Mouse (Mus musculus): ENCODE results near the gene Ubxn11. TPM values are rescaled to one million over a fixed set of nuclear protein-coding genes. Genes with fewer than 3 reads are reported as not detected.
A peak's percentile ranks its signal among the peaks of the same experiment; 100 is the strongest.

The Ubxn11 gene
- polyA plus RNA-seq, 1 experiment from 2014 or later = 8.3 TPM

- peaks cover 28% of the 10 kb centered on the region for H3K4me1 ChIP-seq (ENCODE audit: control insufficient read depth, insufficient read depth, low read length)
- H3K27ac ChIP-seq (ENCODE audit: low read length) = no peak overlapping the region
- no peaks in the 10 kb centered on the region for H3K9me3 ChIP-seq (ENCODE audit: control insufficient read depth, low read depth, low read length)
- ATAC-seq (ENCODE audit: insufficient number of reproducible peaks, insufficient read depth, low FRiP score, low read depth) = no peak
- no peak overlapping the region for H3K4me3 ChIP-seq (ENCODE audit: low read depth, low read length)
- no peaks in the 10 kb centered on the region for H3K27me3 ChIP-seq (ENCODE audit: control insufficient read depth, insufficient read depth, low read length)
- 86% methylated on average over 21 of the region's 21 CpGs for WGBS
- no peak overlapping the region for H3K9ac ChIP-seq (replicated peaks; ENCODE audit: low read depth, low read length)
- H3K4me2 ChIP-seq (replicated peaks; ENCODE audit: low read depth, low read length) = 0 out of 2 replicates have a peak overlapping the region, but pooled peaks have one; percentile 75
- H3K36me3 ChIP-seq (ENCODE audit: control insufficient read depth, insufficient read depth, low read length) = no peaks in the 10 kb centered on the region
Measured at GRCm38 (mm10) chr4:134126300-134127120, 24.1 kb downstream of the Ubxn11 start.

DNA sequence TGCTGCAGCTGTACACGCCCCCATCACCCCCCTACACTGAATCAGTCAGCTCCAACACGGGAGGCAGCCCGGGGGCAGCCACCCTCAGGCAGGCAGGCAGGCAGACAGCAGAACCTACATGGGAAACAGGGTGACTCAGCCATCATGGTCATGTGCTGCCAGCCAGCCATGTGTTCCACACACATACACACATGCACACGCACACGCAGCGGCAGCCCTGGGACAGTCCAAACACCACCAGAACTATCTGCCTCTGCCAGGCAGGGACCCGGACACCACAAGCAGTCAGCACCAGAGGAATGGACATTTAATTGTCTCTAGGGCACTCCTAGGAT is 24.7 kb downstream of the Ubxn11 start:
- Histone ChIP-seq H3K9ac (replicated peaks; ENCODE audit: low read depth, low read length) (no peak overlapping the region), H3K9me3 (ENCODE audit: control insufficient read depth, low read depth, low read length) (no peaks in the 10 kb centered on the region), H3K4me2 (replicated peaks; ENCODE audit: low read depth, low read length) (peak overlapping the region; percentile 75; the same call in 1 of the 2 replicates), H3K36me3 (ENCODE audit: control insufficient read depth, insufficient read depth, low read length) (no peaks in the 10 kb centered on the region), H3K4me3 (ENCODE audit: low read depth, low read length) (peak overlapping the region; percentile 84; the same call in 1 of the 2 replicates), H3K27me3 (ENCODE audit: control insufficient read depth, insufficient read depth, low read length) (no peaks in the 10 kb centered on the region), H3K4me1 (ENCODE audit: control insufficient read depth, insufficient read depth, low read length) (peaks cover 28% of the 10 kb centered on the region), H3K27ac (ENCODE audit: low read length) (no peak overlapping the region)
- 84% methylated on average over 7 of the region's 7 CpGs for WGBS
- no peak for ATAC-seq (ENCODE audit: insufficient number of reproducible peaks, insufficient read depth, low FRiP score, low read depth)

DNA sequence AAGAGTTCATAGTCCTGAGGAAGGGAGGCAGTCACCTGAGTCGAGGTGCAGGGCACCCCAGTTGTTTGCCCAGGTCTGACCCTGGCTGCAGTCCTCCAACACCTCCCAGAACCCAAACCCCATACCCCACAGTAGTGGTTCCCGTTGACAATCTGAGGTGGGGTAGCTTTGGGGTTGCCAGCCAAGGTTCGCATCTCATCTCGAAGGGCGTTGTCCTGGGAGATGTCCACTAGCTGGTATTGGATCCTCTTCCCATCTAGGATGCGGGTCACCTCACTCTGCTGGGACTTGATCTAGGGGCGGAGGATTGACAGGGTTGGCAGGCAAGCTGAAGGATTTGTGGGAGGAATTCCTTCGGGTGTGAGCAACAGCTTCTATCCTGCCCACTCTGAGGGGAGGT is 25.4 kb downstream of the Ubxn11 start:
- WGBS = 52% methylated on average over 8 of the region's 8 CpGs
- peak overlapping the region; percentile 75 for H3K4me2 ChIP-seq (replicated peaks; ENCODE audit: low read depth, low read length)
- H3K9ac ChIP-seq (replicated peaks; ENCODE audit: low read depth, low read length) = peak overlapping the region; percentile 83
- peaks cover 28% of the 10 kb centered on the region for H3K4me1 ChIP-seq (ENCODE audit: control insufficient read depth, insufficient read depth, low read length)
- peak overlapping the region; percentile 84 for H3K4me3 ChIP-seq (ENCODE audit: low read depth, low read length)
- no peaks in the 10 kb centered on the region for H3K36me3 ChIP-seq (ENCODE audit: control insufficient read depth, insufficient read depth, low read length)
- H3K9me3 ChIP-seq (ENCODE audit: control insufficient read depth, low read depth, low read length) = no peaks in the 10 kb centered on the region
- no peaks in the 10 kb centered on the region for H3K27me3 ChIP-seq (ENCODE audit: control insufficient read depth, insufficient read depth, low read length)
- no peak for ATAC-seq (ENCODE audit: insufficient number of reproducible peaks, insufficient read depth, low FRiP score, low read depth)
- H3K27ac ChIP-seq (ENCODE audit: low read length) = peak overlapping the region; percentile 97; the same call in 1 of the 2 replicates

DNA sequence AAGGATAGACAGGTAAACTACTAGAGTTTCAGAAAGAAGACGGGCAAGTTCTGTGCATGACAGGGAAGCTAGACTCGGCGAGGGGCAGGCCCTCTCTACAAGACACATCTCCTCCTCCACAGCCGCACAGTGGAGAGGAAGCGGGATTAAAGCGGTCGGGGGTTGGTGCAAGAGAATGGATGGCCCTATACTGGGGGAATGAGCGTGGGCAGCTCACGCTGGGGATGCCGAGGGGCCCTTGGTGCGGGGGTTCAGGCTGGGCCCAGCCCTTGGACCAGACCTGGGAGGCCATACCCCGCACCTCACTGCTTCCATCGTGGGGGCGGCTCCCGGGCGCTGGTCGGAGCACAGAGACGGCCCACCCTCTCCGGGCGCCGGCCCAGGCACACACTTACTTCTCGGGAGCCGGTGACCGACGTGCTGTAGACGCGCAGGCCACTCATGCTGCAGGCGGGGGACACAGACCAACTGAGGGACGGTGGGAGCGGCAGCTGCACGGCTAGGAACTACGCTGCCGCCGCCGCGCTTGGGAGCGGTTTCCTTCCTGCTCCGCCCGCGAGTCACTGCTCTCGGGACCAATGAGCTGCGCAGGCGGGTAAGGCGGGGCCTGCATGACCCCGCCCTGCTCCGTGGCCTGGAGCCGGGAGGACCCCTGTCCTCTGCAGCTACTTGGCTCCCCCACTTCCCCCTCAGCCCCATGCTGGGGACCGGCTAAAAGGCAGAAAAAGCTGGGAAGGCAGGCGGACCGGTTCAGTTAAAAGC is 26.0 kb downstream of the Ubxn11 start, which contains the start of gene Sh3bgrl3:
Gene Sh3bgrl3, minus strand, starts transcription at position 569 of the 762 bp plus-strand sequence.
- Histone ChIP-seq H3K9me3 (ENCODE audit: control insufficient read depth, low read depth, low read length) (no peaks in the 10 kb centered on the region), H3K4me3 (ENCODE audit: low read depth, low read length) (peak within 1 kb of the TSS; percentile 84), H3K4me2 (replicated peaks; ENCODE audit: low read depth, low read length) (peak within 1 kb of the TSS; percentile 75), H3K27ac (ENCODE audit: low read length) (peak within 1 kb of the TSS; percentile 97), H3K27me3 (ENCODE audit: control insufficient read depth, insufficient read depth, low read length) (no peaks in the 10 kb centered on the region), H3K9ac (replicated peaks; ENCODE audit: low read depth, low read length) (peak within 1 kb of the TSS; percentile 83), H3K4me1 (ENCODE audit: control insufficient read depth, insufficient read depth, low read length) (peaks cover 28% of the 10 kb centered on the region), H3K36me3 (ENCODE audit: control insufficient read depth, insufficient read depth, low read length) (no peaks in the 10 kb centered on the region)
- under 1% methylated on average over 50 of the region's 50 CpGs for WGBS
- peak; percentile 91 for ATAC-seq (ENCODE audit: insufficient number of reproducible peaks, insufficient read depth, low FRiP score, low read depth)

DNA sequence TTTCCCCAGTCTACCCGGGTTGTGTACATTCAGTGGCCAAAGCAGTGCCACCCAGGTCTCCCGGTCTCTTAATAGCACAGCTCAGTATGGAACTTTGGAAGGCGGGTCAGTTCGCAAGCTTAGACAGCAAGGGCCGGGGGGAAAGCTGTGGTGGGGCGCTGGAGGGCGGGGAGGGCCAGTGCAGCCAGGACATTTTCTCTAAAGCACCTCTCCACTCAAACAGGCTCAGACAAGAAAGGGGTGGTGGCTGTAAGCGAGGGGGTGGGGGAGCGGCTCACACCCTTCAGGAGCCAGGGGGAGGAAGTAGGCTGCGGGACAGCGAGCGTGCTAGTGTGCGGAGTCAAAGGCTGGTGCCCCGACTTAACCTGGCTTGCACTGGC is 26.6 kb downstream of the Ubxn11 start:
- 2% methylated on average over 14 of the region's 14 CpGs for WGBS
- peak overlapping the region; percentile 97 for H3K27ac ChIP-seq (ENCODE audit: low read length)

GRCm38 (mm10) chr4:134129482-134129881 is 27.1 kb downstream of the Ubxn11 start:
- 39% methylated on average over 6 of the region's 6 CpGs for WGBS
- H3K9ac ChIP-seq (replicated peaks; ENCODE audit: low read depth, low read length) = no peak overlapping the region
- H3K4me2 ChIP-seq (replicated peaks; ENCODE audit: low read depth, low read length) = peak overlapping the region; percentile 75
- H3K4me3 ChIP-seq (ENCODE audit: low read depth, low read length) = peak overlapping the region; percentile 84; the same call in 1 of the 2 replicates
- ATAC-seq (ENCODE audit: insufficient number of reproducible peaks, insufficient read depth, low FRiP score, low read depth) = no peak
- peak overlapping the region; percentile 97 for H3K27ac ChIP-seq (ENCODE audit: low read length)
- no peaks in the 10 kb centered on the region for H3K36me3 ChIP-seq (ENCODE audit: control insufficient read depth, insufficient read depth, low read length)
- H3K9me3 ChIP-seq (ENCODE audit: control insufficient read depth, low read depth, low read length) = no peaks in the 10 kb centered on the region
- no peaks in the 10 kb centered on the region for H3K27me3 ChIP-seq (ENCODE audit: control insufficient read depth, insufficient read depth, low read length)
- peaks cover 28% of the 10 kb centered on the region for H3K4me1 ChIP-seq (ENCODE audit: control insufficient read depth, insufficient read depth, low read length)

More for the DNA sequence above, 26.6 kb downstream of the Ubxn11 start:
- peak overlapping the region; percentile 84 for H3K4me3 ChIP-seq (ENCODE audit: low read depth, low read length)
- peak overlapping the region; percentile 83 for H3K9ac ChIP-seq (replicated peaks; ENCODE audit: low read depth, low read length)
- no peaks in the 10 kb centered on the region for H3K9me3 ChIP-seq (ENCODE audit: control insufficient read depth, low read depth, low read length)
- H3K4me1 ChIP-seq (ENCODE audit: control insufficient read depth, insufficient read depth, low read length) = peaks cover 28% of the 10 kb centered on the region
- peak overlapping the region; percentile 75 for H3K4me2 ChIP-seq (replicated peaks; ENCODE audit: low read depth, low read length)
- no peaks in the 10 kb centered on the region for H3K36me3 ChIP-seq (ENCODE audit: control insufficient read depth, insufficient read depth, low read length)
- H3K27me3 ChIP-seq (ENCODE audit: control insufficient read depth, insufficient read depth, low read length) = no peaks in the 10 kb centered on the region
- peak; percentile 61 for ATAC-seq (ENCODE audit: insufficient number of reproducible peaks, insufficient read depth, low FRiP score, low read depth)

DNA sequence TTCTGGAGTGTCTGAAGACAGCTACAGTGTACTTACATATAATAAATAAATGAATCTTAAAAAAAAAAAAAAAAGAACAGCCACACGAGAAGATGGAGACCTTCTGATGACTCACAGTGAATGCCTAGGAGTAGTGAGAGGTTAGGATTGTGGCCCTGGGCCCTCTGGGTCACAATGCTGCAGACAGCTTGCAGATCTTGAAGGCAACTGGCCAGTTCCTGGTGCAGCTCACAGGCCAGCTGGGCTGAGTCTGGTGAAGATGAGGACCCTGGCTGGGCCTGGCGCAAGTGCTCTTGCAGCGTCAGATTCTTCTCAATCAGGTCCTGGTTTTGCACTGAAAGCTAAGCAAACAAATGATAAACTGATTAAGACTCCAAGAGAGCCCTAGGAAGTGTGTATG is 29.7 kb downstream of the Ubxn11 start:
- Histone ChIP-seq H3K4me1 (ENCODE audit: control insufficient read depth, insufficient read depth, low read length) (peaks cover 21% of the 10 kb centered on the region), H3K36me3 (ENCODE audit: control insufficient read depth, insufficient read depth, low read length) (no peaks in the 10 kb centered on the region), H3K27me3 (ENCODE audit: control insufficient read depth, insufficient read depth, low read length) (no peaks in the 10 kb centered on the region), H3K9ac (replicated peaks; ENCODE audit: low read depth, low read length) (no peak overlapping the region), H3K4me2 (replicated peaks; ENCODE audit: low read depth, low read length) (no peak overlapping the region), H3K27ac (ENCODE audit: low read length) (no peak overlapping the region), H3K9me3 (ENCODE audit: control insufficient read depth, low read depth, low read length) (no peaks in the 10 kb centered on the region), H3K4me3 (ENCODE audit: low read depth, low read length) (no peak overlapping the region)
- 62% methylated on average over 3 of the region's 3 CpGs for WGBS
- ATAC-seq (ENCODE audit: insufficient number of reproducible peaks, insufficient read depth, low FRiP score, low read depth) = no peak

- Histone ChIP-seq H3K4me3 (ENCODE audit: low read depth, low read length) (no peak overlapping the region), H3K9ac (replicated peaks; ENCODE audit: low read depth, low read length) (no peak overlapping the region), H3K4me1 (ENCODE audit: control insufficient read depth, insufficient read depth, low read length) (peaks cover 17% of the 10 kb centered on the region), H3K36me3 (ENCODE audit: control insufficient read depth, insufficient read depth, low read length) (no peaks in the 10 kb centered on the region), H3K9me3 (ENCODE audit: control insufficient read depth, low read depth, low read length) (no peaks in the 10 kb centered on the region), H3K27me3 (ENCODE audit: control insufficient read depth, insufficient read depth, low read length) (no peaks in the 10 kb centered on the region), H3K4me2 (replicated peaks; ENCODE audit: low read depth, low read length) (no peak overlapping the region), H3K27ac (ENCODE audit: low read length) (no peak overlapping the region)
- no peak for ATAC-seq (ENCODE audit: insufficient number of reproducible peaks, insufficient read depth, low FRiP score, low read depth)
- 65% methylated on average over 8 of the region's 8 CpGs for WGBS
Measured at GRCm38 (mm10) chr4:134132519-134133095, 30.2 kb downstream of the Ubxn11 start.
